Mouse (Mus musculus) liver (tissue): Measurements from ENCODE around the gene Itgb7.
A peak's percentile ranks its signal among the peaks of the same experiment; 100 is the strongest.

Experiments
- DNase-seq: peaks from one replicate; pipeline ENCODE4 v3.0.0-alpha.2; 2020; ENCODE audit warnings: mixed read lengths

The Itgb7 gene

DNA sequence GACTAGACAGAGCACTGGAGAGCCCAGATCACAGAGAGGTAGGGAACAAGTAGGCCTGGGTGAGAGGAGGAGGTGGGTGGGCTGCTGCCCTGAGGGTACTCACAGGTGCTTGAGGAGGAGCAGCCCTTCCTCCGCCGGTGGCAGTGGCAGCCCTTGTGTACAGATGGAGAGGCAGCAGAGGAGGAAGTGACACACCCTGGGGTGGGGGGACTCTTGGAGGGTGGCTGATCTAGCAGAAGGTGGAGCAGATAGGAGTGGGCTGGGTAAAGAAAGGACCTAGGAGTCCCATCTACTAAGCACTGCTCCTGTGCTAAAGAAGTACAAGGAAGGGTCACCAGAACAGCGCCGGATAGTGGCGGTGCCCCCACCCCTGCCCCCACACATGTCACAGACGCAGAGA, at the start of gene Itgb7:
TSS of gene Itgb7 (minus strand) at position 197 of the 400 bp plus-strand sequence.
- DNase-seq, result peak; percentile 82

DNA sequence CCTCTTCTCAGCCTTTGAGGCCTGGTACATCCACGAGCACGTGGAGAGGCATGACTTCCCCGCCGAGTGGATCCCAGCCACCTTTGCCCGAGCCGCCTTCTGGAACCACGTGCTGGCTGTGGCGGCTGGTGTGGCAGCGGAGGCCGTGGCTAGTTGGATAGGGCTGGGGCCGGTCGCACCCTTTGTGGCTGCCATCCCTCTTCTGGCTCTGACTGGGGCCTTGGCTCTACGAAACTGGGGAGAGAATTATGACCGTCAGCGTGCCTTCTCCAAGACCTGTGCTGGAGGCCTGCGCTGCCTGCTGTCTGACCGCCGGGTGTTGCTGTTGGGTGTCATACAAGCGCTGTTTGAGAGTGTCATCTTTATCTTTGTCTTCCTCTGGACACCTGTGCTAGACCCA, 48.9 kb upstream of the Itgb7 start:
- DNase-seq, result no peak

DNA sequence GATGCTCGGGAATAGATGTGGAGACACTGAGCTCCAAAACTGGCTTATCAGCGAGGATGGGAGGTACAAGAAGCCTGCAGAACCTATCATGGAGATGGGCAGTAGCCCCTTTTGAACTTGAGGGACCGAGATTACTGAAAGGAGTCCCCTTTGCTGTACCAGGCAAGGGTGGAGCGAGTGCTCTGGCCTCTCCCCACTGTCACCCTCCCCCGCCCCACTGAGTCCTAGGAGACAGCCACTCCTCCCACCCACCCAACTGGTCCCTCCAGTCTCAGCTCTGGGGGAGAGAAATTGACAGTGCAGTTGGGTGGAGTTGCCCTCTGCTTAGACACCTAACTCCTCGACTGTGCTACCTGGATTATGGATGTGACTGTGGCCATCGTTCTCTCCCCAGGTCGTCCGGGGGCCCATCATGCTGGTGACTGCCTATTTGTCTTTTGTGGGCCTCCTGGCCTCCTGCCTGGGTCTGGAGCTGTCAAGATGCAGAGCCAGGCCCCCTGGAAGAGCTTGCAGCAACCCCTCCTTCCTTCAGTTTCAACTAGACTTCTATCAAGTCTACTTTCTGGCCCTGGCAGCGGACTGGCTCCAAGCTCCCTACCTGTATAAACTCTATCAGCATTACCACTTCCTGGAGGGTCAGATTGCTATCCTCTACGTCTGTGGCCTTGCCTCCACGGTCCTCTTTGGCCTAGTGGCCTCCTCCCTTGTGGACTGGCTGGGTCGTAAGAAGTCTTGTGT, 48.2 kb upstream of the Itgb7 start:
- peak; percentile 49 for DNase-seq

DNA sequence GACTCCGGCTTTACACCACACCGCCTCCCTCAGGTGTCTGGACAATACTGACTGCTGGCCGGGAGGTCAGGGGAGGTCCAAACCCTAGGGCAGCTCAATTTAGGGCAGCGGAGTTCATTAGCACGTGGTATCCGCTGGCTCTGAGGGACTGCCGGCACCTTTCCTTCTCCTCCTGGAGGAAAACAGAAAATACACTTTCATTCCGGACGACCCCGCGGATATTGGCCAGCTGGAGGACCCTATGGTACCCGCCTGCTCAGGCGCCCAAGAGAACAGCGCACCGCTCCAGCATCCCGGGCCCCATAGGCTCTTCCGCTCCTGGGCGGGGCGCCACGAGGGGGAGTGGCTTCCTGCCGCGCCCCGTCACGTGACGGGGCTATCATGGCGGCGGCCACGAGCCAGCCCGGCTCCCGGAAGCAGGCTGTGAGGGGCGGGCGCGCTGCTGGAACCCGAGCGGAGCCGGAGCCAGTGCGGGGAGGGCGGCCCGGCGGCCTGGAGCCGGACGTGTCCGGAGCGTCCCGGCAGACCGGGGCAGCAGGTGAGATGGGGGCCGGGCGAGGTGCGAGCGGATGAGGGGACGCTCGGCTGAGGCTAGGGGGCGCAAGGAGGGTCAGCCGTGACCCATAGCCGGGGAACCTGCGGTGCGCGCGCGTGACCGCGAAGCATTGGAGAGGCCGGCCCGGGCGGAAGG, 47.5 kb upstream of the Itgb7 start, which contains the start of gene Mfsd5:
TSS of gene Mfsd5 (plus strand) at position 363 of the 691 bp plus-strand sequence.
- DNase-seq, result peak; percentile 94

DNA sequence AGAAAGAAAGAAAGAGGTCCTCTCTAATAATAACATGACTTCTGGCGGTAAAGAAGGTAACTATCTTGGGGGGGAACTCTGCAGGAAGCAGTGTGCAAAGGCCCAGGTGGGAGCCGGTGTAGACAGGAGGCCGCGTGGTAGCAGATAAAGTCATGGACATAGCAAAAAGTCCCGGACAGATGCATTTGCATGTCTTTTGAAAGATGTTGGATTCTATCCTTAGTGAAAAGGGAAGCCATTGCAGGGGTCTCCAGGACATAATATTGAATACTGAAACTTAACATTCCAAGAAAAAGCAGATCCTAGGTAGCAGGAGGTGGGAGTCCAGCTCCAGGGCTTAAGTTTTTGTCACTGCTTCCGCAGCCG, 47.0 kb upstream of the Itgb7 start:
- no peak for DNase-seq

DNA sequence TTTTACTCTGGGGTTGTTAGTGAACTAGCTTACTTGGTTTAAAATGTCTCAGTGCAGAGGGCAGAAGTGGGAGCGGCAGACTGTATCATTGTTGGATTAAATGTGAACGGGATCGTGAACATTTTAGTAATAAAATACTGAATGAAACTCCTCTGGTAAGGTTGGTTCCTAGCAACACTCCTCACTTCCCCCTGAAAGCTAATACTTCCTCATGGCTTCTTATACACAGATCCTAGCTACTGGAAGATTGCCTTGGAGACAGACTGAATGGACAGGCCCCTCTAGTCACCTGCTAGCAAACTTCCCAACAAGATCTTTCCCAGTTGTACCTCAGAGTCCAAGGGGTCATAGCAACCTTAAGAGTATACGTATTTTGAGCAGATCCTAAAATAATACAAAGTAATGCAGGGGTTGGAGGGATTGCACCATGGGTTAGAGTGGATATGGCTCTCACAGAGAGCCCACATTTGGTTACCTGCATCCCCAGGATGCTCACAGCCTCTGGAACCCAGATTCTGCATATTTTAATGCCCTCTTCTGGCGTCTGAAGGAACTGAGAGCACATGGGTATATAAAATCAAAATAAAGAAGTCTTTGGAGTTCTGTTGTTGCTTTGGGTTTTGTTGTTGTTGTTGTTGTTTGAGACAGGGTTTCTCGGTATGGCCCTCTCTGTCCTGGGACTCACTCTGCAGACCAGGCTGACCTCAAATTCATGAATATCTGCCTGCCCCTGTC, 42.4 kb upstream of the Itgb7 start:
- no peak for DNase-seq

DNA sequence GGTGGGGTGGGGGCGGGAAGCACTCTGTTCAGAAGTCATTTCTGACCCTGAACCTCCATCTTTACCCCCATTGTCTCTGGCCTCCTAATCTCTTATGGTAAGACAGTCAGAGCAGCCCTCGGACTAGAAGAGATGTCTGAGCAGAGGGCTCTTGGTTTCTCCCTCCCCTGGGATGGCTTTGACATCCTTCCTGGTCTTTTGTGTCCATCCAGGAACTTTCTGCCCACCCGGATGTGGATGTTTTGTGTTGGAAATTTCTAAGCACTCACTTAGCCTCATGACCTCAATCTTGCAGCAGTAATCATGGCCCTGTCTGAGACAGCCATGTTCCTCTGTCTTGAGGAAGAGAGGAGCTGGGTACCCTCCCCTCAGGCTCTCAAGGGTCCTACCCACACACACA, 39.7 kb upstream of the Itgb7 start:
- DNase-seq, result no peak

DNA sequence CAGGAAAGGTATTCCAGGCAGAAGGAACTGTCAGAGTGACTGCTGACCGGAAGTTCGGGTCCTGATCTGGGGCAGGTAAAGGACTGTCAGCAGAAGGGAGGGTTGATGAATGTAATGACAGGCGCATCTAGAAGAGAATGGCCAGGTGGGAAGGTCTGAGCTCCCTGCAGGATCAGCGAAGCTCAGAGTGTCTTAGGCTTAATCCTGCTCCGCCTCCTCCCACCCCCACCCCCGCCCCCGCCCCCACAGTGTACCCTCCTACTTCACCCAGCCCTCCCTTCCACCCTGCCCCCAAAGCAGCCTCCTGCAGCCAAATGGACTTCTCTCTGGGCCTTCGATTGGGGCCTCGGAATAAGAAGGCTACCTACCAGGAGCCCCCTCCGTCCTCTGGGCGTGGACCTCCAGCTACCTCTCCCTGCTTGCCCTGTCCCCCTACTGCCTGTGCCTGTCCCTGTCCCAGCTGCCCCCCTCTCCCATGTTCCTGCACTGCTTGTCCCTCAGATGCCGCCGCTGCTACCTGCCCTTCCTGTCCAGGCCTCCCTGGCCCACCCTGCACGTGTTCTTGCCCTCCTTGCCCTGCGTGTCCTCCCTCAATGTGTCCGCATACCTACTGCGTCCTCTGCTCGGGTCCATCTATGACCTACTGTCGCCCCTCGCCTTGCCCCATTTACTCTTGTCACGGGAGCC, 38.7 kb upstream of the Itgb7 start, which contains the start of gene Gm9918:
TSS of gene Gm9918 (plus strand) at position 290 of the 687 bp plus-strand sequence.
- no peak for DNase-seq

DNA sequence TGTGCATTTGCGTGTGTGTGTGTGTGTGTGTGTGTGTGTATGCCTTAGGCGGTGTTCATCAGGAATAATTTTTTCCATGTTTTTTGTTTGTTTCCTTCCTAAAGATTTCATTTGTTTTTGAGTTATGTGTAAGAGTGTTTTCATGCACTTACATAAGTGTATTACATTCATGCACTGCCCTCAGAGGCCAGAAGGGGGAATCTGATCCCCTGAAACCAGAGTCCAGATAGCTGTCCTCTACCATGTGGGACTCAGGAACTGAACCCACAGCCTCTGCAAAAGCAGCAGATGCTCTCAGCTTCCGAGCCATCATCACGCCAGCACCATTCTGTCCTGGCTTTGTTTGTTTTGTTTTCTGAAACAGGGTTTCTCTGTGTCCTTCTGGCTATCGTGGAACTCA, 33.8 kb upstream of the Itgb7 start:
- no peak for DNase-seq

DNA sequence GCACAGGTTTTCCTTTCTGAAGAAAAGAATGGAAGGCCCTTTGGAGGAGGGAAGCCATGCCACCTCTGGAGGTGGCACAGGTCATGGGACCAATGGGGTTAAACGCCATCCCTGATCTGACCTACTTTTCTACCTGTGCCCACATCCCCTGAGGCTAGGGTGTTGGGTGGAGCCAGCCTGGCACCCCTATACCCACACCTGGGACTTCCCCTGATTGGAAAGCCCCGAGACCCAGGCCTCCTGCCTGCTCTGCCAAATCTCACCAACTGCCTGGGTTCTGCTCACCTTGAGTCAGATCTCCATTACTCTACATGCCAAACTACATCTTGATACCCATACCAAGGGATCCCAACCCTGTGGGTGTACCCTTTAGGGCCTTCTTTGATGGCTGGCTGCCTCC, 31.3 kb upstream of the Itgb7 start:
- DNase-seq, result no peak

DNA sequence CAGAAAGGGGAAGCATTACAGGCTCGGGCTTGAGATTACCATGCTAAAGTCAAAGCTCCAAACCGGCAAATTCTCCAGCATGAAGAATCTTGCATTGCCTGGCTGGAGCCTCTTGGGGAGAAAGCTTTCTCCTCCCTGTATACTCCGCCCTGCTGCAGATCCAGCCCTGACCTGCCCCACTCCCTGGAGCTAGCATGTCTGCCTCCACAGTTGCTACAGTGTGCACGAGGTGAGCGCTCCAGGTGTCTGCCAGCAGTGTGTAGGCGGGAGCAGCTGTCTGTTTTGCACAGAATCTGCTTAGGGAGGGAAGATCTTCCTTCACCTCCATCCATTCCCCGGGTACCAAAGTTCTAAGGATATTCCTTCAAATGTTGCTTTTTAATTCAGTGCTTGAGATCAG, 30.8 kb upstream of the Itgb7 start:
- DNase-seq, result no peak

DNA sequence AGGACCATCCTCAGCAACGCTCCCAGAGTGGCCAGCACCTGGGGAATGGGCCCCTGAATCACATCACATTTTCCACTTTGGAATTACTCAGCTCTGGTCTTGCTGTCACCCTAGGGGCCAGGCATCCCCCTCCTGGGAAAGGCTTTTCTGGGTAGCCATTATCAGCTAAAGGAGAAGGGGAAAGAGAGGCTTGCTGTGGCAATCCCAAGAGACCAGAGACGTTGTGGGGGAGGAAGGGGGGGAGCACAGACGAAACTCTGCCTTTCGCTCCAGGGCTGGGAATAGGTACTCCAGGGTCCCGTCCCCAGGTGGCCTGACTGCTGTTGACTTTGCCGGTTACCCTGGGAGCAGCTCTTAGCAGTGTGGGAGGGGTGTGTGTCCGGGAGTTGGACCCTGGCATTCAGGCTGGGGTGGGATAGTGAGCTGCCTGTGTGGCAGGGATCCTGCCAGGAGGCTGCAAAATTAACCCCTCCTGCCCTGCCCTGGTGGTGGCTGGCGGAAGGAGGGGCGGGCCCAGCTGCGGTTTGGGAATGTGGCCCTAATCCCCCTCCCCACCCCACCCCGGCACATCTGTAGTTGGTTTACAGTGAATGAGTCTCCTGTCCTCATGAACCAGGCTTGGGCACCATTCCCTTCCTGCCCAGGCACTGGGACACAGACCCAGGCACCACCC, 27.0 kb upstream of the Itgb7 start:
- no peak for DNase-seq

DNA sequence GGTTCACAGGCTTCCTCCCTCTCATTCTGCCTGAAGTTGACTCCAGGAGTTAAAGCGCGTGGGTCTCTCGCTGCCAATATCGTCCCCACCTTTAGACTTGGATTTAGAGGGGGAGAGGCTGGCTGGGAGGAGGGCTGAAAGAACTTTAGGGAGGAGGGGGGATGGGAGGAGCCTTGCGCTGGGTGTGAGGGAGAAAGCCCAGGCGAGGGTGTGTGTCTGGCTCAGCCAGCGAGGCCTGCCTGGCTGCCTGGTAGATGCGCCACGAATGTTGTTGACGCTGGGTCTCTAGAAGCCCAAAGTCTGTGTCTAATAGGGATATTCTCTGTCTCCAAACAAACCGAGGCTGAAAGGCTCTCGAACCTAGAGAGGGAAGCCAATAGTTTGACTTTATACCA, 26.3 kb upstream of the Itgb7 start:
- no peak for DNase-seq

DNA sequence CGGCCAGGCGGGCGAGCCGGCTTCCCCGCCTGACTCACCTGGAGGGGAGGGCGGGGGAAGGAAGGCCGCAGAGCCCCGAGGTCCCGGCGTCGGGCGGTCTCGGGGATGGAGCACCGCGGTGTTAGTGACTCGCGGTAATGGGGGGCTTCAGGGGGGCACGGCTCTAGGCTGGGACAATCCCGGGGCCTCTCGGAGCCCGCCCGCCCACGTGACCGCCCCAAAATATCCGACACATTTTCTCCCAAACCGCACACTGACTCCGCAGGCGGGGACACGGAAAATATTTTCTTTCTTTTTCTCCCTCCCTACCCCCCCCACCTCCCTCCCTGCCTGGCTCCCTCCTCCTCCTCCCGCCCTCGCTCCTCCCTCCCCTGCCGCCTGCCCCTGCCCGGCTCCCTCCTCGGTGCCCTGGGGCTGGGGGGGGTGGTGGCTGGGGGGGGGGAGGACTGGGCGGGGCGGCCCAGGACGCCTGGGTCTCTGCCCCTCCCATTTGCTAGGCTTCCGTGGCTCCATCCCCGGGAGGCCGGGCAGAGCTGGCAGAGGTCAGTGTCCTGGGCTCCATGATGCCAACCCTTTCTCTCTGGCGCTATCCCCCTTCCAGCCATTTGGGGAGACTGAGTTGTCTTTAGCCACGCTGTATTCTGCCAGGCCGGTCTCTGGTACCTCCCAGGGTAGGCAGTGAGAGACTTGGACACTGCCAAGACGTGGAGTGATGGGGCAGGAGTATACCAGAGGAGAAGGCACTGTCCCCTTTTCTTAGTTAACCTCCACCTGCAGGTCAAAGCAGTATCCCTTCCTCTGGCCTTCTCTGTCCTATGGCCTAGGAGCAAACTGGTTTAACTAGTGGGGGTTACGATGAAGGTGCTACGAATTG, 25.7 kb upstream of the Itgb7 start, which contains the start of gene Rarg:
TSS of gene Rarg (minus strand) at position 316 of the 874 bp plus-strand sequence.
- no peak for DNase-seq

DNA sequence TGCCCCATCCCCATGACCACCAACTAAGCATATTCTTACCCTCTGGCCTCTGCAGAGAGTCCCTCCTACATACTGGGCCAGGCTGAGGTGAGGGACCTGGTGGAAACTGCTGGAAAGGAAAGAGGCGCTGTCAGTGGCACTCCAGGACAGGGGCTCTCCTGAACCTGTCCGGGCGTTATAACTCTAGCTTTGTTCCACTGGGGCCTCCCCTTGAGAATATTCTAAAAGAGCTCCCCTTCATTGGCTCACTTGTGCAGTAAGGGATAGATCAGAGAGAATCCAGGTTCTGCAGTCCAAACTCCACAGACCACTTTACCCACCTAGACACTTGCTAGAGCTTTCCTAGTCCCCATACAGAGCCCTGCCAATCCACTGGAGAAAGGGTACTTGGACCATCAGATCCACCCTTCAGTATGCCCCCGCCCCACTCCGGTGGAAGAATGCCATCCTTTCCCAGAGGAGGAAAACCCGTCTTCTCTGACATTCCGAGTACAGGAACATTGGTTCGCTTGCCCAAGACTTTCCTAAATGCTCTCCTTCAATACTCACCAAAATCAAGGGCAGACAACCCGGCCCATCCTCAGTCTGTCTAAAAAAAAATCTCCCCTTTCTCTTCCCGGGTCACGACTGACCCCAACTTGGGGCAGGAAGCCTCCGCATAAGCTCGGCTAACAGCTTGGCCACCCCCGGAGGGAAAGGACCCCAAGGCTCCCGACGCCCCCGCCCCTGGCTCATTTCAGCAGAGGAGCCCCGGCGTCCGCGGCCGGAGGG, 24.9 kb upstream of the Itgb7 start:
- DNase-seq, result no peak

DNA sequence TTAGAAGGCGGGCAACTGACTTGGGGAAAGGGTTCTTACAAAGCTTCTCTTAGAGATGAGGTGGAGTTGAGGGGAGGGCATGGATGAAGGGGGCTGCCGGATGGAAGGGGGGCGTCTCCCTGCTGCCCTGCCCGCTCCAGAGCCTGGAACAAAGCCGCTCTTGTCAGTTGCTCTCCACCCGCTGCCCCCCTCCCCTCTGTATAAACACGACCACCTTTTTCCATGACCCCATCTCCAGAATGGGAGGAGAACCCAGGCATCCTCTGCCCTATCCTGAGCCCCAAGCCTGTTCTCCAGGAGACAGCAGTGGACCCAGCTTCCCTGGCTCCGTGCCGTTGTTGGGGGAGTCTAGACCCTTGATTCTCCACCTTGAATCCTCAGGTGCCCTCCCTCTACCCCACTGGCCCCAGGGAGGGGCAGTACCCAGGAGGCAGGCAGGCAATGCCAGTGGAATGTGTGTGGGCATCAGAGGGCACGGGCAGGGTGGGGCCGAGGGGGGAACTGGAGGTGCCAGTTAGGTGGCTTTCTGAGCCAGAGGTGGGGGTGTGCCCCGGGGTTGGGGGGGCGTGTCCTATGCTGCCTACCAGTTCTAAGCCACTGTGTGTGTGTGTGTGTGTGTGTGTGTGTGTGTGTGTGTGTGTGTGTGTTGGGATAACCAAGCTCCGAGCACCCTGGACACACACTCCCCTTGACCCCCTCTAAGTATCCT, 24.0 kb upstream of the Itgb7 start:
- no peak for DNase-seq

DNA sequence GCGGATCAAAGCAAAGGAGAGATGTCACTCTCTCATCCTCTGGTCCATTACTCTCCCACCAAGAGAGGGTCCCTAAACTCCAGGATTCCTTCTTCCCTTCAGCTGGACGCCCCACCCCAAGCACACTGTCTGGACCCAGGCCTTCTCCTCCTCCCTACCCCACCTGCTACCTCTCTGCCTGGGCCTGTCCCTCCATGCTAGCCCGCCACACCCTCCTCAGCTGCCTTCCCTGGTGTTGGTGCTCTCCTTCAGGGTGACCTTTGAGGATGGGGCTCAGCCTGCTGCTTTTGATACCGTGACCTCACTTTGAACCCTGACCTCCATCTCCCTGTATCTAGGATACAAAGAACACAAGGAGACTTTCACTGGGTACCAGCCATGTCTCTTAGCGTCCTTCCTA, 18.8 kb upstream of the Itgb7 start:
- DNase-seq, result no peak

DNA sequence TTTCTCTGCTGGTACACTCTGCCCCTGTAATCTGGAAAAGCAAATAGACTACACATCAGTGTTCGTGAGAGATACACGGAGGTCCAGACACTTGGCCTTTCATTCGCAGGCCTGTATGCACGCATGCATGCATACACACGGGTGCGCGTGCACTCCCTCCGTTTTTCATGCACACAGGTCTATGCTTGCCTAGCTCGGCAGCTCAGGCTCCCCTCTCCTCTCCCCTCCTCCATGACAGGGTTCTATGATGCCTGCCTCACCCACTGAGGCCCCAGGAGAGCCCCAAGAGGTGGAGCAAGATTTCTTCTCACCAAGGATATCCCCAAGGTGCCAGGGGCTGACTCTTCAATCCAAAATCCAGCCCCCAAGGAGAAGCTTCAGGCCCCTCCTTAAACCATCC, 18.2 kb upstream of the Itgb7 start:
- DNase-seq, result no peak

DNA sequence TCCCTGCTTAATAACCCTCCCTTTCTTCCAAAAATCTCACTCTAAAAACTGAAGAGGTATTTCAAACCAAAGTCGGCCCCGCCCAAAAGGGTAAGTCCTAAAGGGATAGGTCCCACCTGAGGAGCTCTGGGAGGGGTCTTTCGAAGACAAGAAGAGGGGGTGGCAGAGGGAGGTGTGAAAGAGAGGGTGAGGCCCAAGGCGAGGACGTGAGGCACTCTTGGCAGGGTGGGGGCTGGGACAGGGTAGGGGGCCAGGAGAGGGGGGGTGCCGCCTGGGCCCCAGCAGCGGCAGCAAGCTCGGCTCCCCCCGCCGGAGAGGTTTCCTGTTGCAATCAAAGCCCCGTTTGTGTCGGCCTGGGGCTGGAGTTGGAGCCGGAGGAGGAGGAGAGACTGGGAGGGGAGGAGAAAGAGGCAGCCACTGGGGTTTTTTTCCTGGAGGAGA, 17.5 kb upstream of the Itgb7 start:
- DNase-seq, result peak; percentile 55

DNA sequence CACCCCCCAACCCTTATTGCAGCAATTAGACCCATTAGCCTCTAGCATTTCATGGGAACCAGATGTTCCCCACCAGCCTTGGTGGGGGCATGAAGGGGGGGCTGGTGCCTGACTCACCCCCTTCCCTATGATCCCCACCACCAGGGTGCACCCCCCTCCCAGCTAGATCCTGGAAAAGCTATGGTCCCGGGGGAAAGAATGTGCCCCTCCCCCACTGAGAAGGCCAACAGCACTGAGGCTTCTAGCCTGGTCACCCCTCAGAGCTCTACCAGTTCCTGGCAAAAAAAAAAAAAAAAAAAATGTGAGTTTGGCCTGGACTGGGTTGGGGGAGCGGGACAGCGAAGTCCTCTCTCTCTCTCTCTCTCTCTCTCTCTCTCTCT, 17.1 kb upstream of the Itgb7 start:
- no peak for DNase-seq
